Mouse (Mus musculus) ZHBTc4 (cell line): ENCODE measurements around the gene Vsx2.

Experiments used
- DNase-seq: peaks from one replicate; pipeline ENCODE4 v3.0.0-alpha.2; 2011; ENCODE audit warnings: low read depth, low spot score

Gene Vsx2

GRCm38 (mm10) chr12:84571466-84572340, 2.1 kb downstream of the Vsx2 start:
- peak; percentile 47 for DNase-seq

GRCm38 (mm10) chr12:84572341-84572720, 2.8 kb downstream of the Vsx2 start:
- no peak for DNase-seq

GRCm38 (mm10) chr12:84573094-84573493, 3.5 kb downstream of the Vsx2 start:
- DNase-seq = no peak

GRCm38 (mm10) chr12:84577768-84578439, 8.3 kb downstream of the Vsx2 start:
- DNase-seq = no peak

GRCm38 (mm10) chr12:84578440-84578770, 8.8 kb downstream of the Vsx2 start:
- DNase-seq = no peak

GRCm38 (mm10) chr12:84581285-84581684, 11.7 kb downstream of the Vsx2 start:
- DNase-seq = no peak

- peak; percentile 95 for DNase-seq
Observed at GRCm38 (mm10) chr12:84589825-84590761, 20.5 kb downstream of the Vsx2 start.

- DNase-seq = no peak
Observed at GRCm38 (mm10) chr12:84598324-84598723, 28.8 kb downstream of the Vsx2 start.

GRCm38 (mm10) chr12:84604001-84604400, 34.4 kb downstream of the Vsx2 start:
- no peak for DNase-seq

- peak; percentile 42 for DNase-seq
Observed at GRCm38 (mm10) chr12:84605860-84606259, 36.3 kb downstream of the Vsx2 start.

GRCm38 (mm10) chr12:84611718-84612117, 42.2 kb downstream of the Vsx2 start:
- DNase-seq = peak; percentile 69

- peak; percentile 27 for DNase-seq
Observed at GRCm38 (mm10) chr12:84612518-84612917, 43.0 kb downstream of the Vsx2 start.

GRCm38 (mm10) chr12:84614001-84614400, 44.4 kb downstream of the Vsx2 start:
- DNase-seq = peak; percentile 66

- DNase-seq = no peak
Observed at GRCm38 (mm10) chr12:84614524-84614923, 45.0 kb downstream of the Vsx2 start.

GRCm38 (mm10) chr12:84616977-84617630, 47.5 kb downstream of the Vsx2 start, which contains the start of gene Abcd4:
Abcd4 (minus strand) TSS chr12:84617413.
- peak; percentile 97 for DNase-seq

GRCm38 (mm10) chr12:84617663-84618062, 48.1 kb downstream of the Vsx2 start:
- DNase-seq = no peak

GRCm38 (mm10) chr12:84620975-84621374, 51.4 kb downstream of the Vsx2 start:
- DNase-seq = peak; percentile 50

- DNase-seq = no peak
Observed at GRCm38 (mm10) chr12:84624601-84625000, 55.0 kb downstream of the Vsx2 start.

- peak; percentile 85 for DNase-seq
Observed at GRCm38 (mm10) chr12:84625116-84625515, 55.6 kb downstream of the Vsx2 start.

GRCm38 (mm10) chr12:84631867-84632266, 62.3 kb downstream of the Vsx2 start:
- DNase-seq = no peak

- peak; percentile 25 for DNase-seq
Observed at GRCm38 (mm10) chr12:84640253-84640652, 70.7 kb downstream of the Vsx2 start.
